Mouse (Mus musculus) embryo, embryonic 11 days (tissue): ENCODE measurements around the gene Sytl3.

ENCODE experiments used
- DNase-seq: peaks from one replicate; pipeline ENCODE4 v3.0.0-alpha.2; 2015

Gene Sytl3

DNA sequence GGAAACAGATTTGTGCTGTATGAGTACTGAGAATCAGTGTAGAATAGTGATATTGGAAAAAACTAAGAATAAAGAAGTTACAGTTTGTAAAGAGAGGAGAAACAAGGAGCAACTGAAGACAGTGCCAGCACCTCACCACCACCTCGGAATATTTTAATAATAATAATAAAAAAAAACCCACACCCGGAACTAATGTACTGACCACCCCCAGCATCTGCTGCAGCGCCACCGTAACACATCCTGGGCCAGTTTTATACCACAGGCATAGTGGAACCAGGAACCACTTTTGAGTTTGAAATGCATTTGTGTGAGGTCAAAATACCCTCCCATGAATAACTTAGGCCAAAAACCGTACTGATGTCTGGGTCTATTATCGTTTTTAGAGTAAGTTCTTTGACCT is 122.4 kb downstream of the Sytl3 start:
- no peak for DNase-seq

- peak; percentile 52 for DNase-seq
Measured at GRCm38 (mm10) chr17:6782033-6782526, 123.2 kb downstream of the Sytl3 start.

DNA sequence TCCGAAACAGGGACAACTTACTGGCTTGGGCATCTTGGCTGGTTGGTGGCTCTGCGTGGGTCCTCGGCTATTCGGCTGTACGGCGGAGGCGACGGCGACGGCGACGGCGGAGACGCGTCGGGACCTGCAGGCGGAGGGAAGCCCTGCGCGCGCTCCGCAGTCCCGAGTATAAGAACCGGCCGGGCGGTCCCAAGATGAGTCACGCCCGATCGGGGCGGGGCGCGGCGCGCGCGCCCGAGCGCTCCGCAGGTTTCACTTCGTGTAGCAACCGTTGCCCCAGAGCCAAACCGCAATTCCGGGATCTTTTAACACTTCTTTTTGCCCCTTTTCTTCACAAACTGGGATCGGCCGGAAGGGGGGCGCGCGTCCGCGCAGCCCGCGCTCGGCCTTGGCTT is 123.7 kb downstream of the Sytl3 start, which contains the start of gene Ezr:
TSS of gene Ezr (minus strand) at position 174 of the 395 bp plus-strand sequence.
- peak; percentile 92 for DNase-seq

GRCm38 (mm10) chr17:6783006-6783661 is 124.2 kb downstream of the Sytl3 start:
- peak; percentile 83 for DNase-seq

- no peak for DNase-seq
Measured at GRCm38 (mm10) chr17:6783756-6784357, 125.0 kb downstream of the Sytl3 start.

- no peak for DNase-seq
Measured at GRCm38 (mm10) chr17:6787241-6787640, 128.3 kb downstream of the Sytl3 start.
